Mouse (Mus musculus) midbrain, embryonic 11.5 days (tissue): ENCODE results near the gene Gm648. TPM values are rescaled to one million over a fixed set of nuclear protein-coding genes. Genes with fewer than 3 reads are reported as not detected.
"Not testable (repeated sequence)": the region's sequence is repeated elsewhere in the genome, so short reads cannot be mapped to it uniquely, and the experiment has no call there.

ENCODE experiments used
- ATAC-seq: fragments of 200-750 bp; cut with Nextera tagmentation; 2 replicates; pipeline ENCODE4 v1.8.0; 2017; ENCODE audit warnings: moderate TSS enrichment, moderate library complexity; ENCODE audit not compliant: low FRiP score
- DNase-seq: peaks from one replicate; pipeline ENCODE4 v3.0.0; 2015; ENCODE audit warnings: low spot score; ENCODE audit errors: missing footprints
- H3K27ac ChIP-seq: fragments of 300-500 bp; sonication (generic); 2 replicates; pipeline ENCODE4 v1.5.1; 2014; ENCODE audit warnings: low read depth, low read length
- H3K27me3 ChIP-seq: fragments of 300-500 bp; sonication (generic); 2 replicates; pipeline ENCODE4 v1.6.1; 2014; ENCODE audit warnings: mild to moderate bottlenecking, low read length, moderate library complexity, mixed read lengths; ENCODE audit not compliant: control insufficient read depth, insufficient read depth
- H3K36me3 ChIP-seq: fragments of 300-500 bp; sonication (generic); 2 replicates; pipeline ENCODE4 v1.6.1; 2014; ENCODE audit warnings: mild to moderate bottlenecking, low read length, moderate library complexity, mixed read lengths; ENCODE audit not compliant: control insufficient read depth, insufficient read depth
- H3K4me1 ChIP-seq: fragments of 300-500 bp; sonication (generic); 2 replicates; pipeline ENCODE4 v1.6.1; 2014; ENCODE audit warnings: low read length; ENCODE audit not compliant: control insufficient read depth, insufficient read depth
- H3K4me2 ChIP-seq: fragments of 300-500 bp; sonication (generic); 2 replicates; pipeline ENCODE4 v1.6.1; 2014; ENCODE audit warnings: mild to moderate bottlenecking, moderate library complexity
- H3K4me3 ChIP-seq: fragments of 300-500 bp; sonication (generic); 2 replicates; pipeline ENCODE4 v1.5.1; 2014; ENCODE audit warnings: low read depth, low read length
- H3K9ac ChIP-seq: fragments of 300-500 bp; sonication (generic); 2 replicates; pipeline ENCODE4 v1.6.1; 2014; ENCODE audit warnings: low read length
- H3K9me3 ChIP-seq: fragments of 300-500 bp; sonication (generic); 2 replicates; pipeline ENCODE4 v1.6.1; 2016; ENCODE audit warnings: low read length; ENCODE audit not compliant: control insufficient read depth
- WGBS: fragments of 180-500 bp; shearing (Covaris S2); extraction: QIAGEN DNeasy Blood & Tissue Kit; methylation state at CpG from one replicate; pipeline ENCODE4 v1.1.7; 2014; 5-methylcytosine and 5-hydroxymethylcytosine counted together
- polyA plus RNA-seq: library from polyadenylated mRNA; unstranded; fragments of >200 nt; fragmentation: Nextera tagmentation; extraction: Ambion mirVana; gene quantifications from 2 replicates; pipeline ENCODE4 v1.2.1, GENCODE M21; 2014

Gene Gm648
- not detected in 2 replicates for polyA plus RNA-seq

- Histone ChIP-seq H3K9ac (no peak within 1 kb of the TSS), H3K4me3 (no peak within 1 kb of the TSS), H3K9me3 (no peaks in the 10 kb centered on the region), H3K4me1 (no peaks in the 10 kb centered on the region), H3K36me3 (no peaks in the 10 kb centered on the region), H3K27me3 (no peaks in the 10 kb centered on the region), H3K27ac (no peak within 1 kb of the TSS), H3K4me2 (no peak within 1 kb of the TSS)
- ATAC-seq, result no peak
- WGBS, result 91% methylated on average over 7 of the region's 7 CpGs
- DNase-seq, result no peak
Measured at GRCm38 (mm10) chrX:56549506-56549905, at the start of gene Gm648. Gene Gm648 (minus strand): TSS chrX:56549606.

GRCm38 (mm10) chrX:56597887-56598640 lies 48.7 kb upstream of the Gm648 start, which contains the start of gene Mmgt1:
Gene Mmgt1 (minus strand): TSS chrX:56598069.
- H3K36me3 ChIP-seq, result no peaks in the 10 kb centered on the region
- ATAC-seq (peak; percentile 99), DNase-seq (peak; percentile 98)
- peaks cover 3% of the 10 kb centered on the region; the same call in 1 of the 2 replicates for H3K4me1 ChIP-seq
- H3K4me2 ChIP-seq, result peak within 1 kb of the TSS; percentile 47
- peak within 1 kb of the TSS; percentile 63 for H3K4me3 ChIP-seq
- no peaks in the 10 kb centered on the region for H3K27me3 ChIP-seq
- no peaks in the 10 kb centered on the region for H3K9me3 ChIP-seq
- H3K27ac ChIP-seq, result peak within 1 kb of the TSS; percentile 25; the same call in 1 of the 2 replicates
- H3K9ac ChIP-seq, result peak within 1 kb of the TSS; percentile 78
- 7% methylated on average over 42 of the region's 44 CpGs for WGBS

DNA sequence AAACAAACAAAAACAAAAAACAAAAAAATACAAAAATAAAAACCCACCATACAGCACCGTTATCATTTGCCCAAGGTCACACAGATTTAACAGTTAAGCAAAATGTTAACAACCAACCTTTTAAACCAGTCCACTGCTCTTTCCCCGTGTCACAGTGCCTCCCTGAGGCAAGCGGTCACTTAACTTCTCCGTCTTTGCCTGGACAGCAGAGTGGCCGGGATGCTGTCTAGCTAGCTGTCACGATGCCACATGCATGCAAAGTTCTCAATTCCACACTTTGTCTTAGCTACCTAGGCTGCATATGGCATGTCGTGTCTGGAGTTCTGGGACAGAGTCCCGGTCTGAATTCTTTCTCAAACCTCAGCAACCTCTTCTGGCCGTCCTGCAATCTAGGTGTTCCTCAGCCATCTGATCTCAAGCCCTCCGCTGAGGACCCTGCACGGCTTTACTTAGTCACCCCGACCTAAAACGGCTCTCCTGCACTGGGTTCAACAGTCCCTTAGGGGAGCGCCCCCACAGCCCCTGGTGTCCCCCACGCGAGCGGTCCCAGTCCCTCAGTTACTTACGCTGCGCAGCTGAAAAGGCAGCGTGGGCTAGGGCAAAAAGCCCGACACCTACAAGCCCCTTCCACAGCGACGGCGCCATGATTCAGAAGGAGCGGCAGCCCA lies 47.9 kb upstream of the Gm648 start:
- no peaks in the 10 kb centered on the region for H3K9me3 ChIP-seq
- peak overlapping the region; percentile 78 for H3K9ac ChIP-seq
- no peaks in the 10 kb centered on the region for H3K36me3 ChIP-seq
- H3K4me1 ChIP-seq, result peaks cover 3% of the 10 kb centered on the region; the same call in 1 of the 2 replicates
- 11% methylated on average over 25 of the region's 25 CpGs for WGBS
- DNase-seq (peak; percentile 88), ATAC-seq (peak; percentile 70; the same call in 1 of the 2 replicates)
- peak overlapping the region; percentile 25; the same call in 1 of the 2 replicates for H3K27ac ChIP-seq
- peak overlapping the region; percentile 63 for H3K4me3 ChIP-seq
- no peaks in the 10 kb centered on the region for H3K27me3 ChIP-seq
- H3K4me2 ChIP-seq, result peak overlapping the region; percentile 47

- no peak overlapping the region for H3K4me3 ChIP-seq
- no peak for DNase-seq
- H3K9ac ChIP-seq, result no peak overlapping the region
- no peak overlapping the region for H3K27ac ChIP-seq
- H3K36me3 ChIP-seq, result no peaks in the 10 kb centered on the region
- H3K4me1 ChIP-seq, result no peaks in the 10 kb centered on the region
- H3K27me3 ChIP-seq, result no peaks in the 10 kb centered on the region
- no peaks in the 10 kb centered on the region for H3K9me3 ChIP-seq
- ATAC-seq, result no peak
- WGBS, result 91% methylated on average over 2 of the region's 2 CpGs
- H3K4me2 ChIP-seq, result no peak overlapping the region
Measured at GRCm38 (mm10) chrX:56578200-56578599, 28.8 kb upstream of the Gm648 start.

- WGBS, result 18% methylated on average over 6 of the region's 6 CpGs
- ATAC-seq (no peak), DNase-seq (no peak)
- Histone ChIP-seq H3K4me3 (no peak overlapping the region), H3K27me3 (no peaks in the 10 kb centered on the region), H3K27ac (no peak overlapping the region), H3K4me2 (no peak overlapping the region), H3K9me3 (no peaks in the 10 kb centered on the region), H3K4me1 (no peaks in the 10 kb centered on the region), H3K36me3 (no peaks in the 10 kb centered on the region), H3K9ac (no peak overlapping the region)
Measured at GRCm38 (mm10) chrX:56572465-56572864, 23.1 kb upstream of the Gm648 start.

- no peak overlapping the region for H3K4me3 ChIP-seq
- 89% methylated on average over 3 of the region's 3 CpGs for WGBS
- H3K36me3 ChIP-seq, result no peaks in the 10 kb centered on the region
- no peak for ATAC-seq
- no peak overlapping the region for H3K27ac ChIP-seq
- H3K4me1 ChIP-seq, result no peaks in the 10 kb centered on the region
- DNase-seq, result no peak
- no peak overlapping the region for H3K9ac ChIP-seq
- H3K9me3 ChIP-seq, result no peaks in the 10 kb centered on the region
- no peak overlapping the region for H3K4me2 ChIP-seq
- no peaks in the 10 kb centered on the region for H3K27me3 ChIP-seq
Measured at GRCm38 (mm10) chrX:56553584-56553983, 4.2 kb upstream of the Gm648 start.

- Histone ChIP-seq H3K36me3 (no peaks in the 10 kb centered on the region), H3K27ac (no peak overlapping the region), H3K4me3 (no peak overlapping the region), H3K4me2 (no peak overlapping the region), H3K27me3 (no peaks in the 10 kb centered on the region), H3K4me1 (no peaks in the 10 kb centered on the region), H3K9ac (no peak overlapping the region), H3K9me3 (no peaks in the 10 kb centered on the region)
- ATAC-seq (no peak), DNase-seq (no peak)
- 55% methylated on average over 4 of the region's 4 CpGs for WGBS
Measured at GRCm38 (mm10) chrX:56537162-56537561, 12.2 kb downstream of the Gm648 start.

DNA sequence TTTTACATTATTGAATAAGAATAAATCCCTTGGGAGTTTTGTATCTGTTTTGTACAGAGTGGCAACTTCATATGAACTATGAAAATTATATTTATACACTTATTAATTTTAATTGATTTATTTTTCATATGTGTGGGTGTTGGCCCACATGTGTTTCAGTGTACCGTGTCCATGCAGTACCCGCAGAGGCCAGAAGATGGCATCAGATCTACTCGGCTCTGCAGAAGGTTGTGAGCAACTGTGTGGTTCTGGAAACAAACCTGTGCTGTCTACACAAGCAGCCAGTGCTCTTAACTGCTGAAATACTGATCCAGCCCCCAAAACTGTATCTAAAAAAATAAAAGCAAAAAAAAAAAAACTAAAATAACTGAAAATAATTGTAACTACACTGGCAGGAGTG lies 18.1 kb downstream of the Gm648 start:
- Histone ChIP-seq H3K9me3 (no peaks in the 10 kb centered on the region), H3K27ac (no peak overlapping the region), H3K36me3 (no peaks in the 10 kb centered on the region), H3K4me2 (no peak overlapping the region), H3K27me3 (no peaks in the 10 kb centered on the region), H3K4me1 (no peaks in the 10 kb centered on the region), H3K4me3 (no peak overlapping the region), H3K9ac (no peak overlapping the region)
- DNase-seq, result peak; percentile 90
- 18% methylated on average over 3 of the region's 3 CpGs for WGBS
- ATAC-seq, result no peak

- DNase-seq, ATAC-seq, H3K9ac ChIP-seq, H3K4me1 ChIP-seq, H3K9me3 ChIP-seq, H3K4me3 ChIP-seq, H3K27ac ChIP-seq, H3K4me2 ChIP-seq, H3K36me3 ChIP-seq, H3K27me3 ChIP-seq: not testable (repeated sequence)
- 85% methylated on average over 6 of the region's 6 CpGs for WGBS
Measured at GRCm38 (mm10) chrX:56524442-56524841, 25.0 kb downstream of the Gm648 start, which contains the start of gene Gm10477. Gene Gm10477 (plus strand): TSS chrX:56524742.
